Mouse (Mus musculus): ENCODE data around the gene Rab3ip. TPM values are rescaled to one million over a fixed set of nuclear protein-coding genes. Genes with fewer than 3 reads are reported as not detected.

Rab3ip gene
- total RNA-seq, 4 experiments from 2014 or later = 37.9 to 43.1 (median 39.6) TPM

- no peak for DNase-seq (ENCODE audit: low spot score in 2 of 2)
These were observed 78.6 kb downstream of the Rab3ip start for GRCm38 (mm10) chr10:116872016-116872410.

DNA sequence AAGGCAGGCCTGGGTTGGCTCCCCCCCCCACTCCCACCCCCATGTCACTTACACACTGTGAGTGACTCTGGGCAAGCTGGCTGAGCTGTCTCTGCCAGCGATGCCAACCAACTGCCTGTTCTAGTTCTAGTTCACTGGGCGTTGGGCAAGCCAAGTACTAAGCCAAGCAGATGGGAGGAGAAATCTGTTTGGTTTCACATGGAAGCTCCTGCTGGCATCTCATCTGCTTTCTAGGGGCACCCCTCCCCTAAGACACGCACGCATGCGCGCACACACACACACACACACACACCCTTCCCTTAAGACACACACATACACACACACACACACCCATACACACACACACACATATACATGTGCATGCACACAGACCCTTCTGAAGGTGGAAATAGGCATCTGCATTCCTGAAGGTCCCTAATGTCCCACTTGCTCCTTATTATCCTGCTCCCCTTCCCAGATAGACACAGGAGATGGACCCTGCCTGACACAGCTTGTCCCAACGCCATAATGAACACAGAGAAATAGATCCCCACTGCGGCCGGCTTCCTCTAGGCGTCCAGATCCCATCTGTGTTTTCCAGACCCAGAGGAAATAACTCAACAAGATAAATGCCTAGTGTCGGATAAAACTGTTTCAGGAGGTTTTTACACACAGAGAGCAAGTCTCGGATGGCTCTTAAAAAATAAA lies 79.1 kb downstream of the Rab3ip start:
- peak in 1 of 2 experiments; percentile 42 for DNase-seq (ENCODE audit: low spot score in 2 of 2)

DNA sequence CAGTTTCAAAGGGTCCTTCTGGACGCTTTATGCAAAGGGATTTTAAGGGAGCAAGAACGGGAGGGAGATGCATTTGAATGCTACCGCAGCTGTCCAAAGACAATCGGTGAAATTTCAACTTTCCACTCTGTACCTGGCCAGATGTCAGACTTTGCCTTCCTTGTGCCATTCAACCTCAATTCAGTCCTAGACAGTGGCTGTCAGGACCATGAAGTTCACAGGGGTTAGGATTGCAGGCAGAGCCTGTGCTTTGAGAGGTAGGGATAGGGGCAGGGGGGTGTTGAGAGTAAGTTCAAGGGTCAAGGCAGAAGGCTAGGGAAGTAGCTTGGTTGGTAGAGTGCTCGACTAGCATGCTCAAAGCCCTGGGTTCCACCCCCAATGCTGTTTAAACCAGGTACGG lies 79.8 kb downstream of the Rab3ip start:
- DNase-seq (ENCODE audit: low spot score in 2 of 2) = no peak

Other genes starting within 250 kb of the Rab3ip start
- gene Myrfl, start 53.9 kb downstream of the Rab3ip start, total RNA-seq (2022) = under 1 TPM in 1 of 4 experiments, not detected in 3; 0.16 TPM
- not detected for gene Gm10271, start 21.8 kb upstream of the Rab3ip start, total RNA-seq (2022)
- under 1 TPM in 3 of 4 experiments, not detected in 1; 0.11 to 0.26 (median 0.25) TPM for gene Best3, start 35.5 kb upstream of the Rab3ip start, total RNA-seq (2022)
- under 1 TPM in 2 of 4 experiments, not detected in 2; 0.26 to 0.34 TPM for gene Lrrc10, start 94.6 kb upstream of the Rab3ip start, total RNA-seq (2022)
- gene Cct2, start 113.0 kb upstream of the Rab3ip start, total RNA-seq (2022) = 100 to 1,000 TPM; 148 to 155 (median 154) TPM
- gene Frs2, start 197.8 kb upstream of the Rab3ip start, total RNA-seq (2022) = 10 to 100 TPM; 36.9 to 39.4 (median 38.6) TPM

Measured in left cerebral cortex, adult 8-10 months (tissue).